Mouse (Mus musculus) liver, embryonic 14.5 days (tissue): ENCODE measurements around the gene Eif1b.

ENCODE experiments used
- CTCF ChIP-seq: IDR thresholded peaks from 2 replicates; pipeline ENCODE4 v1.5.1; 2016; ENCODE audit warnings: antibody characterized with exemption, low read depth, control low read depth
- EP300 ChIP-seq: IDR thresholded peaks from 2 replicates; pipeline ENCODE4 v1.6.1; 2016; ENCODE audit warnings: antibody characterized with exemption, low read depth

DNA sequence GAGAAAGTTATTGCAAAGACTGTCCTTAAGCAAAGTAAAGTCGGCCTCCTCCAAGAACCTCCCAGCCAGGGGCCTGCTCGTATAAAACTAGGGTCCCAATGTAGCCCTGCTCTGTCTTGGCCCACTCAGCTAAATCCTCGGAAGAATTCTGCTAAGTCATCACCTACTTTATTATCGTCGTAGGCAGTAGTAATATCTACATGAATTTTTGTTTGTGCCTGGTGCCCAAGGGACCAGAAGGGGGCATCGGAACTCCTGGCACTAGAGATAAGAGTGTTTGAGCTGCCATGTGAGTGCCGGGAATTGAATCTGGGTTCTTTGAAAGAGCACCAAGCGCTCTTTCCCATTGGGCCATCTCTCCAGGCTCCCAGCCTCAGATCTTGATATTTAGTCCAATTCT is 35.9 kb downstream of the Eif1b start:
- TF ChIP-seq CTCF (no peak), EP300 (no peak)
